ENCODE assay signal across 20 mouse cellular contexts in genomic region chr5:103458411-103458810, GRCm38 (mm10). TPM values are rescaled to one million over a fixed set of nuclear protein-coding genes. Genes with fewer than 3 reads are reported as not detected.
A peak's percentile ranks its signal among the peaks of the same experiment; 100 is the strongest.
DNase-seq lines count a peak whose midpoint lies in the region; ATAC-seq and TF ChIP-seq lines count a peak whose summit lies in the region.
"Had no signal": no experiment of that assay in that cellular context is flagged by ENCODE, and none has a peak within 500 bp of the region (broad histone marks: within the 10 kb centered on the region; RNA-seq: fewer than 3 reads in every experiment).

No protein-coding gene starts in this region.

- no peak overlapping the region for H3K4me2 ChIP-seq in forebrain, embryonic 15.5 days (replicated peaks)
- no peak overlapping the region for H3K4me2 ChIP-seq in hindbrain, embryonic 16.5 days (ENCODE audit: low read length)
- no peak overlapping the region for H3K4me2 ChIP-seq in midbrain, postnatal 0 days (ENCODE audit: low read depth, low read length, poor library complexity, severe bottlenecking)
- no peak overlapping the region for H3K4me2 ChIP-seq in midbrain, embryonic 16.5 days (ENCODE audit: low read length)
- H3K4me2 ChIP-seq in stomach, postnatal 0 days (replicated peaks; ENCODE audit: low read depth) = no peak overlapping the region
- H3K4me2 ChIP-seq: hindbrain, embryonic 13.5 days; liver, embryonic 11.5 days; neural tube, embryonic 13.5 days had no signal

- peak overlapping the region; percentile 27; the same call in 1 of the 2 replicates for H3K27ac ChIP-seq in forebrain, embryonic 10.5 days
- no peak overlapping the region for H3K27ac ChIP-seq in forebrain, embryonic 15.5 days (replicated peaks)
- peak overlapping the region; percentile 66 for H3K27ac ChIP-seq in hindbrain, embryonic 10.5 days
- H3K27ac ChIP-seq in hindbrain, embryonic 16.5 days (ENCODE audit: low read depth, low read length) = no peak overlapping the region
- H3K27ac ChIP-seq in midbrain, postnatal 0 days (ENCODE audit: low read depth, low read length) = no peak overlapping the region
- H3K27ac ChIP-seq in midbrain, embryonic 16.5 days (ENCODE audit: low read length) = no peak overlapping the region
- H3K27ac ChIP-seq in stomach, postnatal 0 days (replicated peaks) = peak overlapping the region; percentile 58
- H3K27ac ChIP-seq: hindbrain, embryonic 13.5 days; neural tube, embryonic 13.5 days had no signal

- H3K9me3 ChIP-seq in forebrain, embryonic 10.5 days = 0 out of 2 replicates have a peak, but pooled peaks cover 6% of the 10 kb centered on the region
- H3K9me3 ChIP-seq in forebrain, embryonic 15.5 days = no peaks in the 10 kb centered on the region
- 0 out of 2 replicates have a peak, but pooled peaks cover 3% of the 10 kb centered on the region for H3K9me3 ChIP-seq in hindbrain, embryonic 10.5 days
- no peaks in the 10 kb centered on the region for H3K9me3 ChIP-seq in hindbrain, embryonic 16.5 days (ENCODE audit: control insufficient read depth, low read length)
- no peaks in the 10 kb centered on the region for H3K9me3 ChIP-seq in midbrain, postnatal 0 days (ENCODE audit: low read length)
- H3K9me3 ChIP-seq in midbrain, embryonic 16.5 days (replicated peaks; ENCODE audit: control insufficient read depth, low read length, poor library complexity, severe bottlenecking) = peaks cover 3% of the 10 kb centered on the region; the same call in 1 of the 2 replicates
- H3K9me3 ChIP-seq in stomach, postnatal 0 days (ENCODE audit: control insufficient read depth, low read length) = no peaks in the 10 kb centered on the region
- H3K9me3 ChIP-seq: hindbrain, embryonic 13.5 days; neural tube, embryonic 13.5 days had no signal

- no peaks in the 10 kb centered on the region for H3K27me3 ChIP-seq in forebrain, embryonic 10.5 days (ENCODE audit: poor library complexity, severe bottlenecking)
- H3K27me3 ChIP-seq in forebrain, embryonic 15.5 days = no peaks in the 10 kb centered on the region
- H3K27me3 ChIP-seq in hindbrain, embryonic 10.5 days (ENCODE audit: insufficient read depth, poor library complexity, severe bottlenecking) = no peaks in the 10 kb centered on the region
- no peaks in the 10 kb centered on the region for H3K27me3 ChIP-seq in hindbrain, embryonic 16.5 days (replicated peaks; ENCODE audit: control insufficient read depth, insufficient read depth, low read length)
- H3K27me3 ChIP-seq in midbrain, postnatal 0 days (ENCODE audit: insufficient read depth, low read length) = no peaks in the 10 kb centered on the region
- H3K27me3 ChIP-seq in midbrain, embryonic 16.5 days (ENCODE audit: control insufficient read depth, insufficient read depth, low read depth, low read length) = no peaks in the 10 kb centered on the region
- no peaks in the 10 kb centered on the region for H3K27me3 ChIP-seq in stomach, postnatal 0 days (ENCODE audit: control insufficient read depth, insufficient read depth, low read length)
- H3K27me3 ChIP-seq: hindbrain, embryonic 13.5 days; neural tube, embryonic 13.5 days had no signal

- peaks cover 15% of the 10 kb centered on the region for H3K36me3 ChIP-seq in forebrain, embryonic 10.5 days (replicated peaks)
- H3K36me3 ChIP-seq in forebrain, embryonic 15.5 days = no peaks in the 10 kb centered on the region
- peaks cover 10% of the 10 kb centered on the region for H3K36me3 ChIP-seq in hindbrain, embryonic 10.5 days
- H3K36me3 ChIP-seq in hindbrain, embryonic 16.5 days (ENCODE audit: control insufficient read depth, insufficient read depth, low read length) = no peaks in the 10 kb centered on the region
- no peaks in the 10 kb centered on the region for H3K36me3 ChIP-seq in midbrain, postnatal 0 days (ENCODE audit: insufficient read depth, low read length)
- H3K36me3 ChIP-seq in midbrain, embryonic 16.5 days (ENCODE audit: control insufficient read depth, insufficient read depth, low read length) = no peaks in the 10 kb centered on the region
- H3K36me3 ChIP-seq in stomach, postnatal 0 days (ENCODE audit: control insufficient read depth, insufficient read depth, low read length) = no peaks in the 10 kb centered on the region
- H3K36me3 ChIP-seq: G1E; hindbrain, embryonic 13.5 days; neural tube, embryonic 13.5 days had no signal

- ATAC-seq in forebrain, embryonic 15.5 days (replicated peaks) = no peak
- ATAC-seq in hindbrain, embryonic 16.5 days = no peak; the same call in 1 of the 2 replicates
- ATAC-seq in midbrain, postnatal 0 days (ENCODE audit: low FRiP score) = no peak
- ATAC-seq in midbrain, embryonic 16.5 days = no peak
- no peak for ATAC-seq in stomach, postnatal 0 days (ENCODE audit: low FRiP score, low TSS enrichment)
- ATAC-seq: CD4-positive, CD25-positive, alpha-beta regulatory T cell, adult 4 months; forebrain, embryonic 14.5 days had no signal

- no peak for DNase-seq in forebrain, embryonic 10.5 days (ENCODE audit: extremely low spot score, low spot score)
- no peak for DNase-seq in hindbrain, embryonic 10.5 days (ENCODE audit: low spot score)
- peak; percentile 11 for DNase-seq in midbrain, postnatal 0 days (ENCODE audit: low spot score)
- no peak for DNase-seq in stomach, postnatal 0 days (ENCODE audit: low spot score)
- DNase-seq in cerebellum, adult 8-10 months = no peak
- DNase-seq: cerebellum, adult 9-11 months; gastrocnemius, postnatal 36 days; kidney, adult 9 months; layer of hippocampus, postnatal 36 days; lung, postnatal 10 days; thymus, postnatal 4 days had no signal

- no peak for TF ChIP-seq CTCF in midbrain, postnatal 0 days (IDR thresholded peaks at IDR 0.05)
- no peak for TF ChIP-seq CTCF in stomach, postnatal 0 days (IDR thresholded peaks at IDR 0.05; ENCODE audit: low read depth)

- 52% methylated on average over 8 of the region's 8 CpGs for WGBS in forebrain, embryonic 10.5 days
- 27% methylated on average over 8 of the region's 8 CpGs for WGBS in forebrain, embryonic 15.5 days
- 50% methylated on average over 8 of the region's 8 CpGs for WGBS in hindbrain, embryonic 10.5 days
- WGBS in hindbrain, embryonic 16.5 days = 29% methylated on average over 8 of the region's 8 CpGs
- WGBS in midbrain, postnatal 0 days = 44% methylated on average over 8 of the region's 8 CpGs
- WGBS in midbrain, embryonic 16.5 days = 30% methylated on average over 8 of the region's 8 CpGs
- WGBS in stomach, postnatal 0 days = 46% methylated on average over 8 of the region's 8 CpGs

- peaks cover 12% of the 10 kb centered on the region for H3K4me1 ChIP-seq in forebrain, embryonic 10.5 days
- H3K4me1 ChIP-seq in forebrain, embryonic 15.5 days = no peaks in the 10 kb centered on the region
- H3K4me1 ChIP-seq in hindbrain, embryonic 10.5 days (replicated peaks) = peaks cover 12% of the 10 kb centered on the region
- H3K4me1 ChIP-seq in hindbrain, embryonic 16.5 days (ENCODE audit: control insufficient read depth, insufficient read depth, low read depth, low read length) = peaks cover 2% of the 10 kb centered on the region; the same call in 1 of the 2 replicates
- H3K4me1 ChIP-seq in midbrain, postnatal 0 days (ENCODE audit: insufficient read depth, low read length) = no peaks in the 10 kb centered on the region
- H3K4me1 ChIP-seq in midbrain, embryonic 16.5 days (ENCODE audit: control insufficient read depth, insufficient read depth, low read length) = no peaks in the 10 kb centered on the region
- H3K4me1 ChIP-seq in stomach, postnatal 0 days (replicated peaks; ENCODE audit: control insufficient read depth, insufficient read depth) = no peaks in the 10 kb centered on the region
- H3K4me1 ChIP-seq: hindbrain, embryonic 13.5 days; neural tube, embryonic 13.5 days had no signal

- no peak for TF ChIP-seq EP300 in stomach, postnatal 0 days (optimal IDR thresholded peaks at IDR 0.05)

- H3K9ac ChIP-seq in forebrain, embryonic 15.5 days (replicated peaks) = no peak overlapping the region
- no peak overlapping the region for H3K9ac ChIP-seq in hindbrain, embryonic 16.5 days (ENCODE audit: low read depth, low read length)
- H3K9ac ChIP-seq in midbrain, postnatal 0 days (replicated peaks; ENCODE audit: low read length, poor library complexity, severe bottlenecking) = no peak overlapping the region
- H3K9ac ChIP-seq in midbrain, embryonic 16.5 days (ENCODE audit: low read depth, low read length) = no peak overlapping the region
- no peak overlapping the region for H3K9ac ChIP-seq in stomach, postnatal 0 days (ENCODE audit: low read length)
- H3K9ac ChIP-seq: hindbrain, embryonic 13.5 days; neural tube, embryonic 13.5 days had no signal

- H3K4me3 ChIP-seq in forebrain, embryonic 10.5 days = no peak overlapping the region
- no peak overlapping the region for H3K4me3 ChIP-seq in forebrain, embryonic 15.5 days
- no peak overlapping the region for H3K4me3 ChIP-seq in hindbrain, embryonic 10.5 days
- no peak overlapping the region for H3K4me3 ChIP-seq in hindbrain, embryonic 16.5 days (ENCODE audit: low read length)
- H3K4me3 ChIP-seq in midbrain, postnatal 0 days (ENCODE audit: low read depth, low read length) = no peak overlapping the region
- H3K4me3 ChIP-seq in midbrain, embryonic 16.5 days (ENCODE audit: low read depth, low read length) = no peak overlapping the region
- H3K4me3 ChIP-seq in stomach, postnatal 0 days (ENCODE audit: low read depth, low read length) = no peak overlapping the region
- H3K4me3 ChIP-seq: hindbrain, embryonic 13.5 days; neural tube, embryonic 13.5 days had no signal

RNA-seq across cellular contexts. Expression of gene Ptpn13, which starts 33.4 kb away (rescaled TPM):
- polyA plus RNA-seq in forebrain, embryonic 10.5 days (2016; fragmentation: Nextera tagmentation; extraction: Ambion mirVana) = 19.7 TPM in 2 replicates
- polyA plus RNA-seq in forebrain, embryonic 15.5 days (2015; fragmentation: Nextera tagmentation; extraction: Ambion mirVana) = 4.4 and 5.1 TPM in 2 replicates
- 16.6 and 18.8 TPM in 2 replicates for polyA plus RNA-seq in hindbrain, embryonic 10.5 days (2016; fragmentation: Nextera tagmentation; extraction: Ambion mirVana)
- polyA plus RNA-seq in hindbrain, embryonic 16.5 days (2015; fragmentation: Nextera tagmentation; extraction: Ambion mirVana) = 3.3 and 4.2 TPM in 2 replicates
- total RNA-seq in midbrain, postnatal 0 days (2014; rRNA removed) = 14.1 and 18.0 TPM in 2 replicates
- 1.9 and 2.6 TPM in 2 replicates for polyA plus RNA-seq in midbrain, postnatal 0 days (2015; fragmentation: Nextera tagmentation; extraction: Ambion mirVana)
- 3.6 and 3.9 TPM in 2 replicates for polyA plus RNA-seq in midbrain, embryonic 16.5 days (2015; fragmentation: Nextera tagmentation; extraction: Ambion mirVana)
- 7.6 and 7.8 TPM in 2 replicates for polyA plus RNA-seq in stomach, postnatal 0 days (2015; fragmentation: Nextera tagmentation; extraction: Ambion mirVana)
- polyA plus RNA-seq: G1E had no signal

Comparison
In these comparisons a context has a peak if more than half of its experiments do, and no peak if none do; other contexts are left out.
1. H3K27ac ChIP-seq: peak in forebrain, embryonic 10.5 days (single experiment), hindbrain, embryonic 10.5 days (single experiment) and stomach, postnatal 0 days (single experiment); none in forebrain, embryonic 15.5 days (single experiment), hindbrain, embryonic 16.5 days (single experiment), midbrain, postnatal 0 days (single experiment) and midbrain, embryonic 16.5 days (single experiment).